Mouse (Mus musculus) liver, embryonic 16.5 days (tissue): ENCODE results near the gene Ahcyl2. TPM values are rescaled to one million over a fixed set of nuclear protein-coding genes. Genes with fewer than 3 reads are reported as not detected.

Source experiments
- ATAC-seq: fragments of 200-750 bp; cut with Nextera tagmentation; 2 replicates; pipeline ENCODE4 v1.8.0; 2017; ENCODE audit warnings: low read depth, mild to moderate bottlenecking, moderate number of reproducible peaks, moderate library complexity
- H3K27ac ChIP-seq: fragments of 300-500 bp; sonication (generic); 2 replicates; pipeline ENCODE4 v1.5.1; 2014; ENCODE audit warnings: mild to moderate bottlenecking, low read length
- H3K27me3 ChIP-seq: fragments of 300-500 bp; sonication (generic); 2 replicates; pipeline ENCODE4 v1.6.1; 2014; ENCODE audit warnings: low read depth, low read length, mixed read lengths; ENCODE audit not compliant: control insufficient read depth, insufficient read depth
- H3K36me3 ChIP-seq: fragments of 300-500 bp; sonication (generic); 2 replicates; pipeline ENCODE4 v1.6.1; 2014; ENCODE audit warnings: mild to moderate bottlenecking; ENCODE audit not compliant: control insufficient read depth, insufficient read depth
- H3K4me1 ChIP-seq: fragments of 300-500 bp; sonication (generic); 2 replicates; pipeline ENCODE4 v1.6.1; 2014; ENCODE audit warnings: low read depth, low read length, mixed read lengths; ENCODE audit not compliant: control insufficient read depth
- H3K4me2 ChIP-seq: fragments of 300-500 bp; sonication (generic); 2 replicates; pipeline ENCODE4 v1.6.1; 2014; ENCODE audit warnings: low read depth, low read length, mixed read lengths
- H3K4me3 ChIP-seq: fragments of 300-500 bp; sonication (generic); 2 replicates; pipeline ENCODE4 v1.5.1; 2014; ENCODE audit warnings: low read depth, mild to moderate bottlenecking, low read length
- H3K9ac ChIP-seq: fragments of 300-500 bp; sonication (generic); 2 replicates; pipeline ENCODE4 v1.6.1; 2014; ENCODE audit warnings: low read depth, low read length
- H3K9me3 ChIP-seq: fragments of 300-500 bp; sonication (generic); replicated peaks from 2 replicates; pipeline ENCODE4 v1.6.1; 2016; ENCODE audit warnings: low read length; ENCODE audit not compliant: control insufficient read depth
- WGBS: fragments of 180-500 bp; shearing (Covaris S2); extraction: QIAGEN DNeasy Blood & Tissue Kit; methylation state at CpG from one replicate; pipeline ENCODE4 v1.1.7; 2014; ENCODE audit not compliant: insufficient replicate concordance; 5-methylcytosine and 5-hydroxymethylcytosine counted together
- polyA plus RNA-seq: library from polyadenylated mRNA; unstranded; fragments of >200 nt; fragmentation: Nextera tagmentation; extraction: Ambion mirVana; gene quantifications from 2 replicates; pipeline ENCODE4 v1.2.1, GENCODE M21; 2015

Gene Ahcyl2
- polyA plus RNA-seq, 1 experiment from 2014 or later: 4.4 TPM

DNA sequence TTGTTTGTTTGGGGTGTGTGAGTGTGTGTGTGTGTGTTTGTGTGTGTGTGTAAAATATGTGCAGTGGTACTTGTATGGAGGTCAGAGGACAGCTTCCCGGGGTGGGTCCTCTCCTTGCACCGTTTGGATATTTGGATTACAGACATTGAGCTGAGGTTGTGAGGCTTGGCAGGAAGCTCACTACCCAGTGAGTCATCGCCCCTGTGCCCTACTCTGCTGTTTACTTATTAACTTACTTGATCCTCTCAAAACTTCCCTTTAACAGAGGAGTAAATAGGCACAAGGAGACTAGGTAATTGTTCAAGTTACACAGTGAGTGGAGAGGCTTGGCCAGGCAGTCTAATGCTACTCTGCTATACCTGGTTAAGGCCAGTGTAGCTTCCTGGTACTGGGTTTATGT is 81.0 kb downstream of the Ahcyl2 start:
- ATAC-seq: peak; percentile 54; the same call in 1 of the 2 replicates
- H3K4me1 ChIP-seq: peaks cover 6% of the 10 kb centered on the region
- no peaks in the 10 kb centered on the region for H3K27me3 ChIP-seq
- no peaks in the 10 kb centered on the region for H3K9me3 ChIP-seq
- no peak overlapping the region for H3K9ac ChIP-seq
- no peak overlapping the region for H3K4me2 ChIP-seq
- WGBS: 34% methylated on average over 3 of the region's 3 CpGs
- H3K4me3 ChIP-seq: no peak overlapping the region
- no peaks in the 10 kb centered on the region for H3K36me3 ChIP-seq
- H3K27ac ChIP-seq: no peak overlapping the region

GRCm38 (mm10) chr6:29850096-29850495 is 82.3 kb downstream of the Ahcyl2 start:
- H3K9me3 ChIP-seq: no peaks in the 10 kb centered on the region

GRCm38 (mm10) chr6:29850747-29851146 is 82.9 kb downstream of the Ahcyl2 start:
- H3K27me3 ChIP-seq: no peaks in the 10 kb centered on the region
- H3K4me3 ChIP-seq: no peak overlapping the region
- no peak overlapping the region for H3K4me2 ChIP-seq
- ATAC-seq: no peak
- no peaks in the 10 kb centered on the region for H3K9me3 ChIP-seq
- H3K9ac ChIP-seq: no peak overlapping the region
- H3K36me3 ChIP-seq: no peaks in the 10 kb centered on the region
- WGBS: 63% methylated on average over 2 of the region's 2 CpGs
- H3K27ac ChIP-seq: no peak overlapping the region
- H3K4me1 ChIP-seq: peaks cover 6% of the 10 kb centered on the region

More at GRCm38 (mm10) chr6:29850096-29850495, 82.3 kb downstream of the Ahcyl2 start:
- no peak overlapping the region for H3K9ac ChIP-seq
- ATAC-seq: no peak
- WGBS: 74% methylated on average over 1 of the region's 1 CpGs
- no peaks in the 10 kb centered on the region for H3K27me3 ChIP-seq
- peaks cover 6% of the 10 kb centered on the region for H3K4me1 ChIP-seq
- no peak overlapping the region for H3K4me2 ChIP-seq
- no peak overlapping the region for H3K27ac ChIP-seq
- H3K36me3 ChIP-seq: no peaks in the 10 kb centered on the region
- H3K4me3 ChIP-seq: no peak overlapping the region

- Histone ChIP-seq H3K4me1 (peaks cover 14% of the 10 kb centered on the region), H3K4me3 (no peak overlapping the region), H3K4me2 (no peak overlapping the region), H3K27me3 (no peaks in the 10 kb centered on the region), H3K9me3 (no peaks in the 10 kb centered on the region), H3K36me3 (no peaks in the 10 kb centered on the region), H3K9ac (no peak overlapping the region), H3K27ac (no peak overlapping the region)
- ATAC-seq: no peak
- 65% methylated on average over 3 of the region's 3 CpGs for WGBS
Measured at GRCm38 (mm10) chr6:29851873-29852272, 84.1 kb downstream of the Ahcyl2 start.

GRCm38 (mm10) chr6:29853213-29853899 is 85.5 kb downstream of the Ahcyl2 start:
- Histone ChIP-seq H3K27ac (no peak overlapping the region), H3K27me3 (no peaks in the 10 kb centered on the region), H3K4me3 (no peak overlapping the region), H3K4me2 (peak overlapping the region; percentile 34; the same call in 1 of the 2 replicates), H3K9ac (no peak overlapping the region), H3K4me1 (peaks cover 23% of the 10 kb centered on the region), H3K9me3 (no peaks in the 10 kb centered on the region), H3K36me3 (no peaks in the 10 kb centered on the region)
- 17% methylated on average over 12 of the region's 12 CpGs for WGBS
- no peak for ATAC-seq

DNA sequence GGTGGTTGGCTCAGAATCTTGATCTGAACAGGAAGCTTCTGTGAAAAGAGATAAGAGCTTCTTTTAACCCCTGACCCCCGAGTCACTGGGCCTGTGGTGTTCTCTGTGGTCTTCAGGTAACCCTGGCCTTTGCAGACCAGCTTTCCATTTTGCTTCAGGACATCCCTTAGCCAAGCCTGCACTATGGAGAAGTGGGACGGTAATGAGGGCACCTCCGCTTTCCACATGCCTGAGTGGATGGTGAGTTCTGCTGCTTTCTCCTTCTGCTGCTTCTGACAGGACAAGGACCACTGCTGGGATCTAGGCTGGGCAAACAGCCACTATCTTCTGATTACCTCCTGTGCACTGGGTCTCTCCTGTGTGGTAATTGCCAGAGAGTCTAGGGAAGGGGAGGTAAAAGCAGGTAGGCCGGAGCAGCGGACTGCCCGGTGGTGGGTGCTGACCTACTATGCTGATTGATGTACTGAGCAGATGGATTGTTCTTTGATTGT is 86.1 kb downstream of the Ahcyl2 start:
- peaks cover 29% of the 10 kb centered on the region for H3K4me1 ChIP-seq

DNA sequence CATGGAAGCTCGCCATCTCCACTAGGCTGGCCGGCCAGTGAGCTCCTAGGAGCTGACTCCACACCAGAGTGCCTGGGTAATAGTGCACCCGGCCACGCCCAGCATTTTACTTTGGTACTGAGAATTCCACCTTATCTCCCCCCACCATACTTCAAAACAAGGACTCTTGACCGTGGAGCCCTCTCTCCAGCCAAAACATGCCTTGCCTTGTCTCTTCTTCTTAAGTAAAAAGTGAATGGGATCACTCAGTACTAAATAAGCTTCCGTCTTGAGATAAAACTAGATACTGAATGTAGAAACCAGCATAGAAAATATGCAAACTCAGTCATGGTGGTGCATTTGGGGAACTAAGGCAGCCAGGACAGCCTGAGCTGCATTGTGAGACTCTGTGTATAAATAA is 90.8 kb downstream of the Ahcyl2 start:
- Histone ChIP-seq H3K36me3 (no peaks in the 10 kb centered on the region), H3K27me3 (no peaks in the 10 kb centered on the region), H3K4me3 (no peak overlapping the region; the same call in 1 of the 2 replicates), H3K4me2 (peak overlapping the region; percentile 40; the same call in 1 of the 2 replicates), H3K27ac (peak overlapping the region; percentile 43), H3K9me3 (no peaks in the 10 kb centered on the region), H3K4me1 (peaks cover 26% of the 10 kb centered on the region), H3K9ac (no peak overlapping the region)
- peak; percentile 88 for ATAC-seq
- 25% methylated on average over 6 of the region's 6 CpGs for WGBS

More for the DNA sequence above, 86.1 kb downstream of the Ahcyl2 start:
- no peak overlapping the region for H3K9ac ChIP-seq
- H3K27me3 ChIP-seq: no peaks in the 10 kb centered on the region
- H3K4me2 ChIP-seq: 0 out of 2 replicates have a peak overlapping the region, but pooled peaks have one; percentile 34
- no peaks in the 10 kb centered on the region for H3K36me3 ChIP-seq
- no peak overlapping the region for H3K4me3 ChIP-seq
- H3K9me3 ChIP-seq: no peaks in the 10 kb centered on the region
- WGBS: 71% methylated on average over 6 of the region's 6 CpGs
- ATAC-seq: no peak
- no peak overlapping the region for H3K27ac ChIP-seq

GRCm38 (mm10) chr6:29859344-29859743 is 91.5 kb downstream of the Ahcyl2 start:
- WGBS: 77% methylated on average over 4 of the region's 4 CpGs

DNA sequence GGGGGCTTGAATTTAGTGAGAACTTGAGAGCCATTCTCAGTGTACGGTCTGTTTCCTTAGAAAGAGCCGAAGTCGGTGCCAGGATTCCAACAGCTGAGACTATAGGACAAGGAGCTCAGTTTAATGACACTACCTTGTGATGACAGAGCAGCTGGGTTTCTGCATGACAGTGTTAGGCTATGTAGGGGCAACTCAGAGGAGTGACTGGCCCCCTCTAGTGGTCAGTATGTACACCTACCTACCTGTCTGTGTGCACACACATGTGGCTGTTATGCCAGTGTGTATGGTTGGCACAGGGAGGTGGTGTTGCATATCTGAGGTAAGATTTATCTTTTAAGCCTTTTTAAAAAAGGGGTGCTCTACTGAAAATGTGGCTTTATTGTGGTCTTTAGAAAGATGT is 92.4 kb downstream of the Ahcyl2 start:
- Histone ChIP-seq H3K9me3 (no peaks in the 10 kb centered on the region), H3K27me3 (no peaks in the 10 kb centered on the region), H3K36me3 (no peaks in the 10 kb centered on the region), H3K9ac (no peak overlapping the region), H3K4me1 (peaks cover 23% of the 10 kb centered on the region), H3K27ac (no peak overlapping the region), H3K4me3 (no peak overlapping the region), H3K4me2 (no peak overlapping the region)
- 78% methylated on average over 3 of the region's 3 CpGs for WGBS
- ATAC-seq: peak; percentile 78

More at GRCm38 (mm10) chr6:29859344-29859743, 91.5 kb downstream of the Ahcyl2 start:
- H3K9ac ChIP-seq: no peak overlapping the region
- H3K36me3 ChIP-seq: no peaks in the 10 kb centered on the region
- H3K9me3 ChIP-seq: no peaks in the 10 kb centered on the region
- H3K27me3 ChIP-seq: no peaks in the 10 kb centered on the region
- peaks cover 23% of the 10 kb centered on the region for H3K4me1 ChIP-seq
- no peak for ATAC-seq
- no peak overlapping the region for H3K4me3 ChIP-seq
- H3K4me2 ChIP-seq: no peak overlapping the region
- no peak overlapping the region for H3K27ac ChIP-seq
